Comparison of ENCODE assay signal across 8 mouse cellular contexts in genomic region chr1:28214243-28215038, GRCm38 (mm10).
DNase-seq lines count a peak whose midpoint lies in the region; ATAC-seq and TF ChIP-seq lines count a peak whose summit lies in the region.

No protein-coding gene starts in this region.

- no peak overlapping the region for H3K4me2 ChIP-seq in lung, embryonic 14.5 days
- no peak overlapping the region for H3K4me2 ChIP-seq in forebrain, embryonic 16.5 days (ENCODE audit: low read length)

- H3K27ac ChIP-seq in lung, embryonic 14.5 days (ENCODE audit: low read depth) = no peak overlapping the region
- H3K27ac ChIP-seq in forebrain, embryonic 16.5 days (ENCODE audit: low read length) = 0 out of 2 replicates have a peak overlapping the region, but pooled peaks have one; percentile 33
- H3K27ac ChIP-seq in left cerebral cortex, adult 2 months = peak overlapping the region; percentile 69

- no peaks in the 10 kb centered on the region for H3K27me3 ChIP-seq in lung, embryonic 14.5 days (ENCODE audit: insufficient read depth, low read length)
- H3K27me3 ChIP-seq in forebrain, embryonic 16.5 days (replicated peaks; ENCODE audit: control insufficient read depth, insufficient read depth, low read length) = no peaks in the 10 kb centered on the region

- H3K36me3 ChIP-seq in lung, embryonic 14.5 days (ENCODE audit: insufficient read depth) = no peaks in the 10 kb centered on the region
- no peaks in the 10 kb centered on the region for H3K36me3 ChIP-seq in forebrain, embryonic 16.5 days (ENCODE audit: control insufficient read depth, insufficient read depth)

- H3K9me3 ChIP-seq in lung, embryonic 14.5 days (ENCODE audit: low read depth, low read length) = no peaks in the 10 kb centered on the region
- H3K9me3 ChIP-seq in forebrain, embryonic 16.5 days (ENCODE audit: control insufficient read depth, low read length) = no peaks in the 10 kb centered on the region

- 55% methylated on average over 2 of the region's 2 CpGs for WGBS in lung, embryonic 14.5 days
- 47% methylated on average over 2 of the region's 2 CpGs for WGBS in lung, adult 2 months
- WGBS in forebrain, embryonic 16.5 days = 33% methylated on average over 2 of the region's 2 CpGs

- no peaks in the 10 kb centered on the region for H3K4me1 ChIP-seq in lung, embryonic 14.5 days (ENCODE audit: insufficient read depth)
- no peaks in the 10 kb centered on the region for H3K4me1 ChIP-seq in lung, adult 2 months (ENCODE audit: control insufficient read depth, insufficient read depth, low read length)
- no peaks in the 10 kb centered on the region for H3K4me1 ChIP-seq in forebrain, embryonic 16.5 days (replicated peaks; ENCODE audit: control insufficient read depth, insufficient read depth, low read length)

- TF ChIP-seq CTCF in lung, embryonic 14.5 days (IDR thresholded peaks at IDR 0.05; ENCODE audit: low read depth) = no peak
- TF ChIP-seq CTCF in lung, adult 2 months (IDR thresholded peaks at IDR 0.05; ENCODE audit: insufficient read depth, low read length) = no peak
- no peak for TF ChIP-seq CTCF in left cerebral cortex, adult 2 months (IDR thresholded peaks at IDR 0.05)

- no peak overlapping the region for H3K4me3 ChIP-seq in lung, embryonic 14.5 days (ENCODE audit: low read depth, low read length)
- H3K4me3 ChIP-seq in lung, adult 2 months (replicated peaks; ENCODE audit: extremely low read depth, low read depth, low read length) = no peak overlapping the region
- H3K4me3 ChIP-seq in forebrain, embryonic 16.5 days (replicated peaks; ENCODE audit: low read length) = no peak overlapping the region
- no peak overlapping the region for H3K4me3 ChIP-seq in left cerebral cortex, adult 2 months

- peak; percentile 90 for ATAC-seq in lung, embryonic 14.5 days (ENCODE audit: insufficient read depth)
- peak; percentile 99 for ATAC-seq in forebrain, embryonic 16.5 days

- DNase-seq in lung, embryonic 14.5 days = peak; percentile 21
- DNase-seq in lung, adult 2 months = no peak
- DNase-seq in left cerebral cortex, adult 2 months (ENCODE audit: extremely low spot score in 1 of 2, low spot score in 2 of 2) = peak in 1 of 2 experiments; percentile 13
- DNase-seq in right cerebral cortex, postnatal 4 days = peak; percentile 26
- no peak for DNase-seq in lung, postnatal 36 days
- DNase-seq in testis, postnatal 14 days (ENCODE audit: low spot score) = no peak
- no peak for DNase-seq in spleen, postnatal 10 days (ENCODE audit: low spot score in 2 of 2)

- no peak for TF ChIP-seq POLR2A in lung, adult 2 months (IDR thresholded peaks at IDR 0.05; ENCODE audit: borderline replicate concordance, extremely low read depth, low read depth, low read length)

- intact Hi-C loops in left cerebral cortex, adult 2 months (cut with DNase I) = no loop called here

- H3K9ac ChIP-seq in lung, embryonic 14.5 days = no peak overlapping the region
- H3K9ac ChIP-seq in forebrain, embryonic 16.5 days (replicated peaks; ENCODE audit: low read depth, low read length) = no peak overlapping the region

Comparison
In these comparisons a context has a peak if more than half of its experiments do, and no peak if none do; other contexts are left out.
1. DNase-seq: peak in lung, embryonic 14.5 days (single experiment) and right cerebral cortex, postnatal 4 days (single experiment); none in lung, adult 2 months (single experiment), lung, postnatal 36 days (single experiment), testis, postnatal 14 days (single experiment) and spleen, postnatal 10 days (0 of 2).